Mouse (Mus musculus): ENCODE measurements around the gene Rasa4.

- TF ChIP-seq CTCF (IDR thresholded peaks at IDR 0.05) (peak; percentile 57), EP300 (IDR thresholded peaks at IDR 0.05) (no peak)
Measured at GRCm38 (mm10) chr5:136044865-136045264, 38.9 kb upstream of the Rasa4 start.

Measured in lung, postnatal 0 days (tissue).